Mouse (Mus musculus) midbrain, embryonic 11.5 days (tissue): ENCODE data around the gene Srsf4. TPM values are rescaled to one million over a fixed set of nuclear protein-coding genes. Genes with fewer than 3 reads are reported as not detected.

Experiments
- ATAC-seq: fragments of 200-750 bp; cut with Nextera tagmentation; 2 replicates; pipeline ENCODE4 v1.8.0; 2017; ENCODE audit warnings: moderate TSS enrichment, moderate library complexity; ENCODE audit not compliant: low FRiP score
- DNase-seq: peaks from one replicate; pipeline ENCODE4 v3.0.0; 2015; ENCODE audit warnings: low spot score; ENCODE audit errors: missing footprints
- H3K27ac ChIP-seq: fragments of 300-500 bp; sonication (generic); 2 replicates; pipeline ENCODE4 v1.5.1; 2014; ENCODE audit warnings: low read depth, low read length
- H3K27me3 ChIP-seq: fragments of 300-500 bp; sonication (generic); 2 replicates; pipeline ENCODE4 v1.6.1; 2014; ENCODE audit warnings: mild to moderate bottlenecking, low read length, moderate library complexity, mixed read lengths; ENCODE audit not compliant: control insufficient read depth, insufficient read depth
- H3K36me3 ChIP-seq: fragments of 300-500 bp; sonication (generic); 2 replicates; pipeline ENCODE4 v1.6.1; 2014; ENCODE audit warnings: mild to moderate bottlenecking, low read length, moderate library complexity, mixed read lengths; ENCODE audit not compliant: control insufficient read depth, insufficient read depth
- H3K4me1 ChIP-seq: fragments of 300-500 bp; sonication (generic); 2 replicates; pipeline ENCODE4 v1.6.1; 2014; ENCODE audit warnings: low read length; ENCODE audit not compliant: control insufficient read depth, insufficient read depth
- H3K4me2 ChIP-seq: fragments of 300-500 bp; sonication (generic); 2 replicates; pipeline ENCODE4 v1.6.1; 2014; ENCODE audit warnings: mild to moderate bottlenecking, moderate library complexity
- H3K4me3 ChIP-seq: fragments of 300-500 bp; sonication (generic); 2 replicates; pipeline ENCODE4 v1.5.1; 2014; ENCODE audit warnings: low read depth, low read length
- H3K9ac ChIP-seq: fragments of 300-500 bp; sonication (generic); 2 replicates; pipeline ENCODE4 v1.6.1; 2014; ENCODE audit warnings: low read length
- H3K9me3 ChIP-seq: fragments of 300-500 bp; sonication (generic); 2 replicates; pipeline ENCODE4 v1.6.1; 2016; ENCODE audit warnings: low read length; ENCODE audit not compliant: control insufficient read depth
- WGBS: fragments of 180-500 bp; shearing (Covaris S2); extraction: QIAGEN DNeasy Blood & Tissue Kit; methylation state at CpG from one replicate; pipeline ENCODE4 v1.1.7; 2014; 5-methylcytosine and 5-hydroxymethylcytosine counted together
- polyA plus RNA-seq: library from polyadenylated mRNA; unstranded; fragments of >200 nt; fragmentation: Nextera tagmentation; extraction: Ambion mirVana; gene quantifications from 2 replicates; pipeline ENCODE4 v1.2.1, GENCODE M21; 2014

Gene Srsf4
- polyA plus RNA-seq, 1 experiment from 2014 or later, result 157 TPM

GRCm38 (mm10) chr4:131921461-131922346 lies 48.3 kb downstream of the Srsf4 start, which contains the start of gene Tmem200b:
TSS of gene Tmem200b (plus strand) at chr4:131921771.
- DNase-seq, result peak; percentile 90
- H3K4me2 ChIP-seq, result peak within 1 kb of the TSS; percentile 61
- peaks cover 72% of the 10 kb centered on the region for H3K27me3 ChIP-seq
- H3K4me3 ChIP-seq, result peak within 1 kb of the TSS; percentile 45
- peak; percentile 4; the same call in 1 of the 2 replicates for ATAC-seq
- no peaks in the 10 kb centered on the region for H3K9me3 ChIP-seq
- H3K4me1 ChIP-seq, result peaks cover 29% of the 10 kb centered on the region
- H3K36me3 ChIP-seq, result peaks cover 19% of the 10 kb centered on the region
- H3K27ac ChIP-seq, result no peak within 1 kb of the TSS
- WGBS, result 2% methylated on average over 111 of the region's 130 CpGs
- peak within 1 kb of the TSS; percentile 45 for H3K9ac ChIP-seq

- WGBS, result 64% methylated on average over 15 of the region's 15 CpGs
- no peak overlapping the region for H3K27ac ChIP-seq
Observed at GRCm38 (mm10) chr4:131922404-131922803, 49.0 kb downstream of the Srsf4 start.

GRCm38 (mm10) chr4:131924096-131924810 lies 50.8 kb downstream of the Srsf4 start:
- H3K4me1 ChIP-seq, result peaks cover 26% of the 10 kb centered on the region
- H3K4me3 ChIP-seq, result no peak overlapping the region
- H3K9me3 ChIP-seq, result no peaks in the 10 kb centered on the region
- H3K27me3 ChIP-seq, result peaks cover 53% of the 10 kb centered on the region
- ATAC-seq, result no peak
- no peak overlapping the region for H3K27ac ChIP-seq
- H3K4me2 ChIP-seq, result no peak overlapping the region
- no peak for DNase-seq
- WGBS, result 64% methylated on average over 6 of the region's 6 CpGs
- peaks cover 22% of the 10 kb centered on the region for H3K36me3 ChIP-seq
- H3K9ac ChIP-seq, result no peak overlapping the region; the same call in 1 of the 2 replicates

More at GRCm38 (mm10) chr4:131922404-131922803, 49.0 kb downstream of the Srsf4 start:
- ATAC-seq (peak; percentile 28; the same call in 1 of the 2 replicates), DNase-seq (peak; percentile 89)
- Histone ChIP-seq H3K9ac (no peak overlapping the region), H3K27me3 (peaks cover 66% of the 10 kb centered on the region), H3K4me3 (peak overlapping the region; percentile 45), H3K4me2 (peak overlapping the region; percentile 61), H3K9me3 (no peaks in the 10 kb centered on the region), H3K4me1 (peaks cover 29% of the 10 kb centered on the region), H3K36me3 (peaks cover 19% of the 10 kb centered on the region)

GRCm38 (mm10) chr4:131929146-131929545 lies 55.7 kb downstream of the Srsf4 start:
- no peaks in the 10 kb centered on the region for H3K4me1 ChIP-seq
- H3K27ac ChIP-seq, result no peak overlapping the region
- H3K36me3 ChIP-seq, result peaks cover 26% of the 10 kb centered on the region
- H3K9me3 ChIP-seq, result no peaks in the 10 kb centered on the region
- ATAC-seq, result no peak
- peaks cover 4% of the 10 kb centered on the region for H3K27me3 ChIP-seq
- WGBS, result 92% methylated on average over 6 of the region's 6 CpGs
- H3K9ac ChIP-seq, result no peak overlapping the region
- no peak for DNase-seq
- no peak overlapping the region for H3K4me3 ChIP-seq
- no peak overlapping the region for H3K4me2 ChIP-seq

- no peak for ATAC-seq
- Histone ChIP-seq H3K36me3 (peaks cover 6% of the 10 kb centered on the region; the same call in 1 of the 2 replicates), H3K4me2 (no peak overlapping the region), H3K9ac (no peak overlapping the region), H3K27me3 (no peaks in the 10 kb centered on the region), H3K4me1 (no peaks in the 10 kb centered on the region), H3K9me3 (no peaks in the 10 kb centered on the region), H3K4me3 (no peak overlapping the region), H3K27ac (no peak overlapping the region)
- WGBS, result 80% methylated on average over 2 of the region's 2 CpGs
- DNase-seq, result no peak
Observed at GRCm38 (mm10) chr4:131939459-131939858, 66.0 kb downstream of the Srsf4 start.

- 93% methylated on average over 4 of the region's 4 CpGs for WGBS
- Histone ChIP-seq H3K4me1 (no peaks in the 10 kb centered on the region), H3K9ac (no peak overlapping the region), H3K27ac (no peak overlapping the region), H3K4me3 (no peak overlapping the region), H3K36me3 (peaks cover 3% of the 10 kb centered on the region; the same call in 1 of the 2 replicates), H3K9me3 (no peaks in the 10 kb centered on the region), H3K27me3 (no peaks in the 10 kb centered on the region), H3K4me2 (no peak overlapping the region)
- ATAC-seq (no peak), DNase-seq (no peak)
Observed at GRCm38 (mm10) chr4:131940846-131941245, 67.4 kb downstream of the Srsf4 start.

GRCm38 (mm10) chr4:131947848-131948247 lies 74.4 kb downstream of the Srsf4 start:
- no peak overlapping the region for H3K27ac ChIP-seq
- no peaks in the 10 kb centered on the region for H3K27me3 ChIP-seq
- H3K4me2 ChIP-seq, result no peak overlapping the region
- peaks cover 27% of the 10 kb centered on the region for H3K4me1 ChIP-seq
- DNase-seq (no peak), ATAC-seq (no peak)
- H3K36me3 ChIP-seq, result no peaks in the 10 kb centered on the region
- no peak overlapping the region for H3K9ac ChIP-seq
- H3K4me3 ChIP-seq, result no peak overlapping the region
- WGBS, result 90% methylated on average over 11 of the region's 11 CpGs
- no peaks in the 10 kb centered on the region for H3K9me3 ChIP-seq

- WGBS, result 15% methylated on average over 5 of the region's 5 CpGs
Observed at GRCm38 (mm10) chr4:131949903-131950302, 76.5 kb downstream of the Srsf4 start.

GRCm38 (mm10) chr4:131950657-131951056 lies 77.2 kb downstream of the Srsf4 start:
- H3K27ac ChIP-seq, result no peak overlapping the region
- H3K4me2 ChIP-seq, result no peak overlapping the region
- H3K9ac ChIP-seq, result no peak overlapping the region
- H3K27me3 ChIP-seq, result no peaks in the 10 kb centered on the region
- H3K36me3 ChIP-seq, result 0 out of 2 replicates have a peak, but pooled peaks cover 3% of the 10 kb centered on the region
- DNase-seq, result peak; percentile 86
- ATAC-seq, result no peak
- no peaks in the 10 kb centered on the region for H3K9me3 ChIP-seq
- WGBS, result 30% methylated on average over 8 of the region's 8 CpGs
- no peak overlapping the region for H3K4me3 ChIP-seq
- peaks cover 27% of the 10 kb centered on the region for H3K4me1 ChIP-seq

More at GRCm38 (mm10) chr4:131949903-131950302, 76.5 kb downstream of the Srsf4 start:
- no peak for ATAC-seq
- DNase-seq, result peak; percentile 91
- Histone ChIP-seq H3K4me2 (no peak overlapping the region), H3K27me3 (no peaks in the 10 kb centered on the region), H3K4me3 (no peak overlapping the region), H3K9me3 (no peaks in the 10 kb centered on the region), H3K9ac (no peak overlapping the region), H3K27ac (no peak overlapping the region), H3K36me3 (no peaks in the 10 kb centered on the region), H3K4me1 (peaks cover 27% of the 10 kb centered on the region)
